Mouse (Mus musculus): ENCODE results near the gene Slc22a3. TPM values are rescaled to one million over a fixed set of nuclear protein-coding genes. Genes with fewer than 3 reads are reported as not detected.
A peak's percentile ranks its signal among the peaks of the same experiment; 100 is the strongest.

The Slc22a3 gene
- polyA plus RNA-seq, 1 experiment from 2014 or later = 0.17 TPM

DNA sequence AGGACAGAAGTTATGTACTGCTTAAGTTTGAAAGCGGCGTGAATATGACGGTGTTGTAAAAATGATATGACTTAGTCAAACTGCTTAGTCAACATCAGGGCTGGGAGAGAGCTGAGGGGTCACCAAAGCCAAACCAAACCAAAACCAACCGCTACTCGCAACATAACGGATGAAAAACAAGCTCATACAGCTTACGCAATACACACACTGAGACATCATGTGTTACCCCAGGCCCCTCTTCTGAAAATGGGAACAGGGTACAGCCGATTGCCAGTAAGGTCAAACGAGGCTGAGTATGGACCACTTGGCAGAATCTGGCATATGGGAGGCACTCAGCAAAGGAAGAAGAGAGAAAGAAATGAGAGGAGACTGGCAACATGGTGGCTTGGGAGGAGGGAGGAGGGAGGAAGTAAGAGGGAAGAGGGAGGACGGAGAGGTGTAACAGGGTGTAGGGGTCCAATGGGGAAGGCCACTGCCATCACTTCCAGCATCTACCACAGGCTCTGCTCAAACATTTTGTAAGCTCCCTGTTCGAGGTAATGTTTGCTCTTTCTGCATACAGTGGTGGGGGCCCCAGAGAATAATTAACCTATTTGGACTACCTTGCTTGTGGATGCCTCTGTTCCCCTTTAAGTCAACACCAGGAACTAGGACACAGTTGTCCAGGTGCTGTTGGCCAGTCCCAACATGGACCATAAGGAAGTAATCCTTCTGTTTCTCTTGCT lies 129.4 kb downstream of the Slc22a3 start, which contains the start of gene Plg:
TSS of gene Plg (plus strand) at position 628 of the 725 bp plus-strand sequence.
- no peak for DNase-seq (ENCODE audit: low spot score)
- no peak within 1 kb of the TSS for H3K9ac ChIP-seq (ENCODE audit: low read depth, low read length)
- H3K4me3 ChIP-seq (ENCODE audit: low read depth, low read length) = no peak within 1 kb of the TSS
- H3K4me1 ChIP-seq (replicated peaks; ENCODE audit: control insufficient read depth, insufficient read depth, low read length) = no peaks in the 10 kb centered on the region
- H3K36me3 ChIP-seq (ENCODE audit: control insufficient read depth, insufficient read depth, low read length) = no peaks in the 10 kb centered on the region
- no peak within 1 kb of the TSS for H3K27ac ChIP-seq (ENCODE audit: low read depth, low read length)
- ATAC-seq (ENCODE audit: low FRiP score) = no peak
- WGBS = 86% methylated on average over 11 of the region's 11 CpGs
- no peaks in the 10 kb centered on the region for H3K27me3 ChIP-seq (ENCODE audit: control insufficient read depth, insufficient read depth, low read length)
- no peak within 1 kb of the TSS for H3K4me2 ChIP-seq (replicated peaks; ENCODE audit: low read depth, low read length)
- H3K9me3 ChIP-seq (ENCODE audit: control insufficient read depth, low read length) = no peaks in the 10 kb centered on the region

DNA sequence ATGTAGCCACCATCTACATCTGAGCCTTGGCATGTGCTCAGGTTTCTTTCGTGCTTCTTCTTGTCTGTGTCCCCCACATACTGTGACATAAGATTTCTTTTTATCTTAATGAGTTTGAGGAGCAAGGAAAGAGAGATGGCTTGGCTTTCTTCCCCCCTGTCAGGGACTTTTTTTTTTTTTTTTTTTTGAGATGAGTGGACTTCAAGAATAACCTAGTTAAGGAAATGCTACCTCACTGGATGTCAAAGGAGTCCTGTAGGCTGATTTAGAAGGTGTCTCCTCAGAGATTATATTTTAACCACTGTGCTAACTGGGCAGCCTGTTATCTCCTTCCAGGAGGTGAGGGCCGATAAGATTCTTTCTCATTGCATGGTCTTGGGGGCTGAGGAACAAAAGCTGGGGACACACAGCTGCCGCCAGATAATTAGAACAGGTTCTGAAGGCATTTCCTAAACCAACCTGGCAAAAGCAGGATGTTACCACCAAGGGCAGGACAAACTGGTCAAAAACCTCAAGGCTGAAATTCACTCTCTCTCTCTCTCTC lies 133.8 kb downstream of the Slc22a3 start:
- no peak overlapping the region for H3K27ac ChIP-seq (ENCODE audit: low read depth, low read length)
- H3K4me3 ChIP-seq (ENCODE audit: low read depth, low read length) = no peak overlapping the region
- no peaks in the 10 kb centered on the region for H3K27me3 ChIP-seq (ENCODE audit: control insufficient read depth, insufficient read depth, low read length)
- no peak overlapping the region for H3K9ac ChIP-seq (ENCODE audit: low read depth, low read length)
- 82% methylated on average over 3 of the region's 3 CpGs for WGBS
- ATAC-seq (ENCODE audit: low FRiP score) (no peak), DNase-seq (ENCODE audit: low spot score) (no peak)
- H3K9me3 ChIP-seq (ENCODE audit: control insufficient read depth, low read length) = no peaks in the 10 kb centered on the region
- H3K4me2 ChIP-seq (replicated peaks; ENCODE audit: low read depth, low read length) = no peak overlapping the region
- no peaks in the 10 kb centered on the region for H3K36me3 ChIP-seq (ENCODE audit: control insufficient read depth, insufficient read depth, low read length)
- no peaks in the 10 kb centered on the region for H3K4me1 ChIP-seq (replicated peaks; ENCODE audit: control insufficient read depth, insufficient read depth, low read length)

DNA sequence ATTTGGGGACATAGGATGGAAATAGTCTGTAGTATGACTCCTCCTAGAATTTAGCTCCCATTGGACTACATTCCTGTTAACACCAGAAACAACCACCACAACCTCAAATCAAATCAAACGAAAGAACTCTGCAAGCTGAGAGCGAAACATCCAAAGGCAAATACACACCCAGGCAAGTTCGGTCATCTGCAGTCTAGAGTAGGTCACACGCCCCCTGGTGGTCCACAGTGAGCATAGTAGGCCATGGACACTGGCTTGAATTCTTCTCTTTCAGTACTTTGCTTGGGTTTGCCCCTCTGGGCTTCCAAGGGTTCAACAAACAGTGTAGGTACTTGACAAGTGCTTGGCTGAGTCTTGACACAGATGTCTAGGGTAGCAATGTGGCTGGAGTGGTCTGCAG lies 135.5 kb downstream of the Slc22a3 start:
- Histone ChIP-seq H3K4me3 (ENCODE audit: low read depth, low read length) (no peak overlapping the region), H3K27me3 (ENCODE audit: control insufficient read depth, insufficient read depth, low read length) (no peaks in the 10 kb centered on the region), H3K4me2 (replicated peaks; ENCODE audit: low read depth, low read length) (no peak overlapping the region), H3K27ac (ENCODE audit: low read depth, low read length) (no peak overlapping the region), H3K9me3 (ENCODE audit: control insufficient read depth, low read length) (no peaks in the 10 kb centered on the region), H3K36me3 (ENCODE audit: control insufficient read depth, insufficient read depth, low read length) (no peaks in the 10 kb centered on the region), H3K4me1 (replicated peaks; ENCODE audit: control insufficient read depth, insufficient read depth, low read length) (no peaks in the 10 kb centered on the region), H3K9ac (ENCODE audit: low read depth, low read length) (no peak overlapping the region)
- DNase-seq (ENCODE audit: low spot score) = peak; percentile 82
- 29% methylated on average over 4 of the region's 4 CpGs for WGBS
- ATAC-seq (ENCODE audit: low FRiP score) = peak; percentile 44; the same call in 1 of the 2 replicates

DNA sequence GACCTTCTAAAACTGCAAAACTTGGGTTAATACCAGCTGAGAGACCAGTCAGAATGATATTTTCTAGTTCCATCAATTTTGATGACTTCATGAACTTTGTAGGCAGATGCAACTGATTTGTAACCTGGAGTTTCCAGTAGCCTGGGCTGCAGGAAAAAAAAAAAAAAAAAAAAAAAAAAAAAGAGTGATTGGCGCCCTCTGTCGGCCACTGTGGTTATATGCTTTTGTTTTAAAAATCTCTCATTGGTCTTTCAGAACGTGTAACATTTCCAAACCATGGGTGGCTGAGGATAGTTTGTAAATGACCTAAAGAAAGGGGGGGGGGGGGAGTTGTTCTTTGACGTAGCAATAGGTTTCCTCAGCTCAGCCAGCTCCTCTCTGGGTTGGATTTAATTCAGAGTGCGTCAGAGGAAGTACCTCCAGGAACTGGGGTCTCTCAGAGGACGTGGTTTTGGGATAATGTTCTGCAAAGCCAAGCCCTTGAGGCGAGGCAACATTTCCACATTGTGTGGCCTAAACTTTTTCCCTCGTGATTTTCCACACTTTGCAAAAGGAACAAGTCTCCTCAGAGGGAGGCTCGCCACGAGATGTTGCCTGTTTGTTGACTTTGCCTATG lies 136.1 kb downstream of the Slc22a3 start:
- Histone ChIP-seq H3K4me1 (replicated peaks; ENCODE audit: control insufficient read depth, insufficient read depth, low read length) (no peaks in the 10 kb centered on the region), H3K27me3 (ENCODE audit: control insufficient read depth, insufficient read depth, low read length) (no peaks in the 10 kb centered on the region), H3K4me3 (ENCODE audit: low read depth, low read length) (no peak overlapping the region), H3K9me3 (ENCODE audit: control insufficient read depth, low read length) (no peaks in the 10 kb centered on the region), H3K4me2 (replicated peaks; ENCODE audit: low read depth, low read length) (no peak overlapping the region), H3K36me3 (ENCODE audit: control insufficient read depth, insufficient read depth, low read length) (no peaks in the 10 kb centered on the region), H3K9ac (ENCODE audit: low read depth, low read length) (no peak overlapping the region), H3K27ac (ENCODE audit: low read depth, low read length) (no peak overlapping the region)
- DNase-seq (ENCODE audit: low spot score) (peak; percentile 60), ATAC-seq (ENCODE audit: low FRiP score) (no peak)
- WGBS = 37% methylated on average over 10 of the region's 10 CpGs

DNA sequence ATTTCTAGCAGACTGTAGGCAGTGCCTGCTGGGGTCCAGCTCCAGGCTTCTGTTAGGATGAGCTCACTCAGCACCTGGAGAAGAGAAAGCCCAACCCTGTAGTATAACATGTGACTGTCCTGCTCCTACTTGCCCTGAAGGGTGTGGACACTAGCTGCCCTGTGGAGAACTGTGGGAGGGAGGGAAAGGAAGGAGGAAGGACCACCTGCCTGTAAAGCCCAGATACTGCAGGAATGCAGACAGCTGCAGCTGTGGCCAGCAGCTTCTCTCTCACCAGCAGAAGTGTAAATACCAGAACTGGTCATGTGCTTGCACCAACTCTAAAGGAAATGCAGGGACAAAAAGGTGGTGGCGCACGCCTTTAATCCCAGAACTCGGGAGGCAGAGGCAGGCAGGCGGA lies 137.2 kb downstream of the Slc22a3 start:
- H3K4me1 ChIP-seq (replicated peaks; ENCODE audit: control insufficient read depth, insufficient read depth, low read length) = no peaks in the 10 kb centered on the region
- WGBS = 84% methylated on average over 4 of the region's 4 CpGs
- H3K4me3 ChIP-seq (ENCODE audit: low read depth, low read length) = no peak overlapping the region
- no peaks in the 10 kb centered on the region for H3K9me3 ChIP-seq (ENCODE audit: control insufficient read depth, low read length)
- no peak overlapping the region for H3K4me2 ChIP-seq (replicated peaks; ENCODE audit: low read depth, low read length)
- no peak overlapping the region for H3K27ac ChIP-seq (ENCODE audit: low read depth, low read length)
- DNase-seq (ENCODE audit: low spot score) = no peak
- H3K9ac ChIP-seq (ENCODE audit: low read depth, low read length) = no peak overlapping the region
- no peaks in the 10 kb centered on the region for H3K27me3 ChIP-seq (ENCODE audit: control insufficient read depth, insufficient read depth, low read length)
- no peaks in the 10 kb centered on the region for H3K36me3 ChIP-seq (ENCODE audit: control insufficient read depth, insufficient read depth, low read length)
- no peak for ATAC-seq (ENCODE audit: low FRiP score)

DNA sequence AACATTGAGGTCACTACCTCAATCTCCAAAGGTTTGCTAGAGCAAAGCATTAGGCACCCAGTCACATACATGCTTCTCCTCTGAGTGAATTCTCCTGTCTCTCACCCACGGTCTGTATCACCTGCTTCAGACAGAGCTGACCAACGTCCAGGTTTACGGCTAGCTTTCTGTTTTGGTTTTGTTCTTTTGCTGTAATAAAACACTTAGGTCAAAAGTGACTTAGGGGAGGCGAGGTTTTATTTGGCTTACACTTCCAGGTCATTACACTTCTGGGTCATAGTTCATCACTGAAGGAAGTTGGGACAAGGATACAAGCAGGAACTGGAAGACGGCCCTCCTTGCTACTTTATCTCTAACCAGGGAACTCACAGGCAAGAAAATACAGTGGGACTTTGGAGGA lies 138.1 kb downstream of the Slc22a3 start:
- H3K9me3 ChIP-seq (ENCODE audit: control insufficient read depth, low read length) = no peaks in the 10 kb centered on the region
- WGBS = 73% methylated on average over 5 of the region's 5 CpGs
- no peaks in the 10 kb centered on the region for H3K27me3 ChIP-seq (ENCODE audit: control insufficient read depth, insufficient read depth, low read length)
- no peaks in the 10 kb centered on the region for H3K36me3 ChIP-seq (ENCODE audit: control insufficient read depth, insufficient read depth, low read length)
- ATAC-seq (ENCODE audit: low FRiP score) (no peak), DNase-seq (ENCODE audit: low spot score) (no peak)
- no peak overlapping the region for H3K4me2 ChIP-seq (replicated peaks; ENCODE audit: low read depth, low read length)
- H3K4me1 ChIP-seq (replicated peaks; ENCODE audit: control insufficient read depth, insufficient read depth, low read length) = no peaks in the 10 kb centered on the region
- no peak overlapping the region for H3K9ac ChIP-seq (ENCODE audit: low read depth, low read length)
- no peak overlapping the region for H3K4me3 ChIP-seq (ENCODE audit: low read depth, low read length)
- H3K27ac ChIP-seq (ENCODE audit: low read depth, low read length) = no peak overlapping the region

Other genes starting within 250 kb of the Slc22a3 start
- gene Map3k4, start 188.9 kb downstream of the Slc22a3 start, polyA plus RNA-seq (2014; fragmentation: Nextera tagmentation; extraction: Ambion mirVana) = 45.8 and 62.3 TPM in 2 replicates
- gene Plg, start 129.1 kb downstream of the Slc22a3 start, polyA plus RNA-seq (2014; fragmentation: Nextera tagmentation; extraction: Ambion mirVana) = not detected in 2 replicates
- gene Slc22a2, start 76.4 kb upstream of the Slc22a3 start, polyA plus RNA-seq (2014; fragmentation: Nextera tagmentation; extraction: Ambion mirVana) = not detected in 2 replicates
- not detected in 2 replicates for gene Slc22a1, start 168.1 kb upstream of the Slc22a3 start, polyA plus RNA-seq (2014; fragmentation: Nextera tagmentation; extraction: Ambion mirVana)